Mouse (Mus musculus) neural tube, embryonic 15.5 days (tissue): ENCODE data around the gene Zfp568. TPM values are rescaled to one million over a fixed set of nuclear protein-coding genes. Genes with fewer than 3 reads are reported as not detected.
A peak's percentile ranks its signal among the peaks of the same experiment; 100 is the strongest.
"Not testable (repeated sequence)": the region's sequence is repeated elsewhere in the genome, so short reads cannot be mapped to it uniquely, and the experiment has no call there.

Source experiments
- ATAC-seq: fragments of 200-750 bp; cut with Nextera tagmentation; 2 replicates; pipeline ENCODE4 v1.8.0; 2017; ENCODE audit warnings: mild to moderate bottlenecking, moderate TSS enrichment, moderate library complexity; ENCODE audit not compliant: low FRiP score
- H3K27ac ChIP-seq: fragments of 300-500 bp; sonication (generic); replicated peaks from 2 replicates; pipeline ENCODE4 v1.5.1; 2015; ENCODE audit warnings: mild to moderate bottlenecking, inconsistent platforms
- H3K27me3 ChIP-seq: fragments of 300-500 bp; sonication (generic); replicated peaks from 2 replicates; pipeline ENCODE4 v1.6.1; 2015; ENCODE audit warnings: inconsistent platforms
- H3K36me3 ChIP-seq: fragments of 300-500 bp; sonication (generic); 2 replicates; pipeline ENCODE4 v1.6.1; 2015; ENCODE audit warnings: inconsistent platforms
- H3K4me1 ChIP-seq: fragments of 300-500 bp; sonication (generic); 2 replicates; pipeline ENCODE4 v1.6.1; 2015; ENCODE audit warnings: inconsistent platforms
- H3K4me2 ChIP-seq: fragments of 300-500 bp; sonication (generic); 2 replicates; pipeline ENCODE4 v1.6.1; 2015; ENCODE audit warnings: inconsistent platforms, mild to moderate bottlenecking, moderate library complexity
- H3K4me3 ChIP-seq: fragments of 300-500 bp; sonication (generic); replicated peaks from 2 replicates; pipeline ENCODE4 v1.5.1; 2015; ENCODE audit warnings: mild to moderate bottlenecking, inconsistent platforms
- H3K9ac ChIP-seq: fragments of 300-500 bp; sonication (generic); replicated peaks from 2 replicates; pipeline ENCODE4 v1.6.1; 2015; ENCODE audit warnings: mild to moderate bottlenecking, inconsistent platforms
- H3K9me3 ChIP-seq: fragments of 300-500 bp; sonication (generic); replicated peaks from 2 replicates; pipeline ENCODE4 v1.6.1; 2016; ENCODE audit warnings: inconsistent platforms
- WGBS: fragments of 180-500 bp; shearing (Covaris S2); methylation state at CpG from one replicate; pipeline ENCODE4 v1.1.7; 2015; ENCODE audit warnings: mixed read lengths; 5-methylcytosine and 5-hydroxymethylcytosine counted together
- polyA plus RNA-seq: library from polyadenylated mRNA; unstranded; fragments of >200 nt; fragmentation: Nextera tagmentation; extraction: Ambion mirVana; gene quantifications from 2 replicates; pipeline ENCODE4 v1.2.1, GENCODE M21; 2015

The Zfp568 gene
- polyA plus RNA-seq, 1 experiment from 2014 or later, result 5.1 TPM

DNA sequence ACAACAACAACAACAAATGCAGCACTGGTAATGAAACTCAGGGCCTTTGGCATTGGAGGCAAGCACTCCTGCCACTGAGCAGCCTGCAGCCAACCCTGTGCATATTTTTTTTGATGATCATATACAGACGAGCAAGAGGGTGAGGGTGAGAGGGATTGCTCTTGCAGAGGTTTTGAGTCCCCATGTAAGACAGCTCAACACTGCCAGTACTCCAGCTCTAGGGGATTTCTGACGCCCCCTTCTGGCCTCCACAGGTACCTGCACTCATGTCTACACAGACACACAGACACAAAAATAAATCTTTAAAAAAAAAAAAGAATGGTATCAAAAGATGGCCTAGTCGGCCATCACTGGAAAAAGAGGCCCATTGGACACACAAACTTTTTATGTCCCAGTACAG is 24.8 kb upstream of the Zfp568 start:
- no peak overlapping the region for H3K9ac ChIP-seq
- H3K4me1 ChIP-seq, result peaks cover 5% of the 10 kb centered on the region; the same call in 1 of the 2 replicates
- H3K27me3 ChIP-seq, result no peaks in the 10 kb centered on the region
- H3K27ac ChIP-seq, result no peak overlapping the region
- H3K4me3 ChIP-seq, result no peak overlapping the region
- no peaks in the 10 kb centered on the region for H3K36me3 ChIP-seq
- WGBS, result 60% methylated on average over 3 of the region's 3 CpGs
- H3K4me2 ChIP-seq, result no peak overlapping the region
- ATAC-seq, result no peak
- H3K9me3 ChIP-seq, result no peaks in the 10 kb centered on the region

DNA sequence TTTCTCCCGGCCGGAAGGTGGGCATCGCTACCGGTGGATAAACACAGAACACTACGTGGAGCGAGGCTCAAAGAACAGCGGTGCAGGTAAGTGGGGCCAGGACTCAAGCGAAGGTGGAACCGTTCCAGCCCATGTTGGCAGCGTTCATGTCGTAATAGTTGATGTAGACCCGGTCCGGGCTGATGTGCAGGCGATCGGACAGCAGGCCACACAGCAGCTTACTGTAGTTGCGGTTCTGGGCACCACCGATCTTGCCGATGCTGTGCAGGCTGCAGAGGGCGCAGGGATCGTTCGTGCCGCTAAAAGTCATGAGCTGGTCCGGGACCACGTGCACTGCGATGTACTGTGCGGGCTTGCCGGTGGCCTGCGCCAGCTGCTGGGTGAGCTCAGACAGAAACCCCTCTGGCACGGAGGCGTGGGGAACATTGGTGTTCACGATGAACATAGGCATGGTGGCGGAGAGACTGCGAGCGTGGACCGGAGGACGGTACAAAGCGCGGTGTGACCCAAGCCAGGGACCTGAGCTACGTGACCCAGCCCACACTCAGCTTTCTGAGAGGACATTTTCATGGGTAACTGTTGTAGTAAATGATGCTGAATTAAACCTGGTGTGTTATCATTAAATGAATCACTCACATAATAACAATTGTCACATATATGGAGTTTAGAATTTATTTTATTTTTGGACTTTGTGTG is 18.5 kb upstream of the Zfp568 start:
- not testable (repeated sequence) for ATAC-seq, H3K9ac ChIP-seq, H3K36me3 ChIP-seq, H3K4me1 ChIP-seq, H3K27me3 ChIP-seq, H3K27ac ChIP-seq, H3K9me3 ChIP-seq, H3K4me3 ChIP-seq
- 55% methylated on average over 39 of the region's 39 CpGs for WGBS
- H3K4me2 ChIP-seq, result 0 out of 2 replicates have a peak overlapping the region, but pooled peaks have one; percentile 13

DNA sequence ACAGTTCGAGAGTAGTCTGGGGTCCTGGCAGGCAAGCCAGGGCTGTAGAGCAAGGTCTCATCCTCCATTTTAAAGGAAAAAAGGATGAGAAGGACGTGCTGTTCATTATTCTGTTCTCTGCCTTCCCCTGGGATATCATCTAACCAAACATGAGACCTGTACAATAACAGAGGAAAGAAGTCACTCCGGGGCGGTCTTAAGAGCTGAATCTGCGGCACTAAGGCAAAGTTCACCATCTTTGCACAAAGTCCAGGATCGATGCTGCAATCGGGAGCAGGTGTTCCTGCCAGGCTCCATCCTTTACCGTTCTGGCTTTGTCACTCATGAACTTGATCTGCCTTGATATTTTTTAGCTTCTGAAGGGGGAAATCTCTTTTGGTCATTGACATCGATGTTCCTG is 13.1 kb upstream of the Zfp568 start:
- Histone ChIP-seq H3K9ac (no peak overlapping the region), H3K4me2 (no peak overlapping the region), H3K4me1 (no peaks in the 10 kb centered on the region), H3K27ac (no peak overlapping the region), H3K36me3 (no peaks in the 10 kb centered on the region), H3K4me3 (no peak overlapping the region), H3K27me3 (no peaks in the 10 kb centered on the region), H3K9me3 (no peaks in the 10 kb centered on the region)
- WGBS, result 93% methylated on average over 9 of the region's 9 CpGs
- no peak for ATAC-seq

DNA sequence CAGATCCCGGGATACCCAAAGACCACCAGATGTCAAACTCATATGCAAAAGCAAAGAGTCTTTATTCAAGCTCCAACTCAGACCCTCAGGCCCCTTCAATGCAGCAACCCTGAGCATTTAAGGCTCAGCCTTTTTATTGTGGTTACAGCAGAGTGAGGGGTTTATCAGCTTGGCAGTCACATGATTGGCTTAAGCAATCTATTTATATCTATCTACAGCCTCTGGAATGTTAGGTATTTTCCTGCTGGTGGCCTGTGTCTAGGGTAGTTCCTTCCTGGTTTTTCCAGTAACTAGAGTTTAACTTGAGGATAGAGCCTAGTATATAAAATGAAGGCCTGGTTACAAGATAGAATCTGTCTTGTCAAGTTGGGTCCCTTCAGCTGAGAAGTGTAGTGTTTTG is 3.0 kb upstream of the Zfp568 start:
- H3K27me3 ChIP-seq, result no peaks in the 10 kb centered on the region
- no peaks in the 10 kb centered on the region for H3K36me3 ChIP-seq
- no peaks in the 10 kb centered on the region for H3K9me3 ChIP-seq
- no peak overlapping the region for H3K9ac ChIP-seq
- H3K4me1 ChIP-seq, result peaks cover 22% of the 10 kb centered on the region
- no peak overlapping the region for H3K4me2 ChIP-seq
- 92% methylated on average over 1 of the region's 1 CpGs for WGBS
- no peak overlapping the region for H3K27ac ChIP-seq
- no peak overlapping the region for H3K4me3 ChIP-seq
- ATAC-seq, result no peak

DNA sequence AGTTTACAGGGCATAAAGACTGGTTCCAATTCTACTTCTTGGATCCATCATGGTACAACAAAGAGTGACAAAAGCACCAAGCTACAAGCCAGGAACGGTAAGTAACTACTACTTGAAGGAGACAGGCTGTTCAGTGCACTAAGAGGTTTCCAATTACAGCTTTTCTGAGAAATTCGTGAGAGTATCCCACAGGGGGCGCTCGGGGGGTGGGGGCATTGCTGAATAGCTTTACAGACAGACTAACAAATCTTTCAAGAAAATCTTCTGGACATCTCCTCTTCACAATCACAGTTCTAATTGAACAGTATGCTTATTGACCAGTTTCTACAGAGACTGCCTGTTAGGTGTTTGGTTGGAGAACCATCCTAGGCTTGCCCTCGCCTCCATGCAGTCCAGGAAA is 2.3 kb upstream of the Zfp568 start:
- WGBS, result 61% methylated on average over 5 of the region's 5 CpGs
- Histone ChIP-seq H3K4me2 (no peak overlapping the region), H3K4me1 (peaks cover 22% of the 10 kb centered on the region), H3K27me3 (no peaks in the 10 kb centered on the region), H3K9ac (no peak overlapping the region), H3K4me3 (no peak overlapping the region), H3K27ac (no peak overlapping the region), H3K36me3 (no peaks in the 10 kb centered on the region), H3K9me3 (no peaks in the 10 kb centered on the region)
- no peak for ATAC-seq

DNA sequence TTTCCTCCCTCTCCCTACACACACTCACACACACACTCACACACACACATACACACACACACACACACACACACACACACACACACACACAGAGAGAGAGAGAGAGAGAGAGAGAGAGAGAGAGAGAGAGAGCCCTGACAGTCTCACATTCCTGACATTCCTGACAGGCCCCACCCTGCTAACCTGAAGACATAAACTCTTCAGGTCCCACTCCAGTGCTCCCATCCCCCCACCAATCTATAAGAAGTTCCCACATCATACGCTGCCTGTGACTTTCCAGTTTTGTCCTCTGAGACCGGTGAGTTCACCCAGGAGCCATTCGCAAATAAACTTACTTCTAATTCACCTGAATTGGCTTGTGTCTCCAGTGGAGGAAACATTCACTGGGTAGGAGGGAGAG is 1.9 kb upstream of the Zfp568 start:
- H3K27ac ChIP-seq, result no peak overlapping the region
- no peak overlapping the region for H3K4me2 ChIP-seq
- ATAC-seq, result no peak
- no peak overlapping the region for H3K4me3 ChIP-seq
- H3K4me1 ChIP-seq, result peaks cover 22% of the 10 kb centered on the region
- H3K9ac ChIP-seq, result no peak overlapping the region
- peaks cover under 1% of the 10 kb centered on the region for H3K36me3 ChIP-seq
- H3K27me3 ChIP-seq, result no peaks in the 10 kb centered on the region
- 92% methylated on average over 3 of the region's 3 CpGs for WGBS
- no peaks in the 10 kb centered on the region for H3K9me3 ChIP-seq

DNA sequence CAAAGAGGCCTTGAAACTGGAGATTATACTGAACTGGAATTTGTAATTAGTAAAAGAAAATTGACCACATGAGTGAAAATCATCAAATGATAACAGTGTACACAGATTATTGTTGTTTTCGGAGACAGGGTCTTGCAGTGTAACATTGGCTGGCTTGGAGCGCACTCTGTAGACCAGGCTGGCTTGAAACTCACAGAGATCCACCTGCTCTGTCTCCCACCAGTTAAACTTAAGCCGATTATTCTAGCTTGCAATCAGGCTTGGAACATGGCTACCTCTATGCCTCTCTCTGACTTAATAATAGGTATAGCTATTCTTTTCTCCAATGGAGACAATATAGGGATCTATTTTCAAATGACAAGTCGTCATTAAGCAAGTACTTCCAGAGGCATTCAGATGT is 1.4 kb upstream of the Zfp568 start:
- ATAC-seq, result no peak
- WGBS, result 85% methylated on average over 4 of the region's 4 CpGs
- H3K4me3 ChIP-seq, result no peak overlapping the region

DNA sequence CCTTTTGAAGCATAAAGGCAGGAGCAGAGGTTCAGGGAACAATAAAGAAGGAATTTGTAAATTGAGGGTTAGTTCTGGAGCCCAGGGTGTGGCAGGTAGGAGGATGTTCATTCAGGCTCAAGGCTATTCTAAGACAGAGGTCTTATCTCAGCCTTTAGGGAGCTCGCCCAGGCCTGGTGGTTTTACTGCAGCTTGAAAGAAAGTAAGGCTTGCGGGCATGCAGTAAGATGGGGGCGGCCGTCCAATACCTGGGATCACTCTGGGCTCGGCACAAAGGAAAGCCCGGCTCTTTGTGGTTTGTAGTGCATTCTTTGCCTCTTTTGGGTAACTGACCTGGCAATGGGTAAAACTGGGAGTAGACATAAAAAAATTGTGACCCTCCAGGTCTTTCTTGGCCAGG is 824 bp upstream of the Zfp568 start:
- H3K36me3 ChIP-seq, result peaks cover 11% of the 10 kb centered on the region
- H3K9me3 ChIP-seq, result no peaks in the 10 kb centered on the region
- 15% methylated on average over 6 of the region's 6 CpGs for WGBS
- H3K4me2 ChIP-seq, result peak overlapping the region; percentile 74
- H3K9ac ChIP-seq, result peak overlapping the region; percentile 82
- peak overlapping the region; percentile 91 for H3K27ac ChIP-seq
- H3K4me1 ChIP-seq, result peaks cover 22% of the 10 kb centered on the region
- H3K4me3 ChIP-seq, result peak overlapping the region; percentile 98
- ATAC-seq, result peak; percentile 26; the same call in 1 of the 2 replicates
- no peaks in the 10 kb centered on the region for H3K27me3 ChIP-seq

More for the DNA sequence above, 1.4 kb upstream of the Zfp568 start:
- peaks cover 5% of the 10 kb centered on the region for H3K36me3 ChIP-seq
- H3K4me1 ChIP-seq, result peaks cover 22% of the 10 kb centered on the region
- no peak overlapping the region for H3K9ac ChIP-seq
- H3K4me2 ChIP-seq, result peak overlapping the region; percentile 74
- no peaks in the 10 kb centered on the region for H3K9me3 ChIP-seq
- H3K27ac ChIP-seq, result no peak overlapping the region
- H3K27me3 ChIP-seq, result no peaks in the 10 kb centered on the region

DNA sequence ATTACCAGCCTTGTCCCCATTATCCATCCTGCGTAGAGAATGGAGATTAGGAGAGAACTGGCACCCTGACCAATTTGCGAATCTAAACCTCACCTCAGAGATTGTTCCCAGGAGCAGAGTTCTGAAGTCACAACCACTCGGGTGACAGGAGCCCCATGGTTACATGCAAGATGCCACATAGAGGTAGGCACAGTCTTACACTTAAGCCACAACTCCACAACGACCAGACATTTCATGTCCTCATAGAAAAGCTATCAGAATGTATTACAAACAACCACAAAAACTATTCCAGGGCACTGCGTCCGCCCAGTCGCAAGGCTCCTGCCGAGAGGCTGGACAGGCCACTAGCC is 440 bp upstream of the Zfp568 start:
- peak overlapping the region; percentile 74 for H3K4me2 ChIP-seq
- H3K27ac ChIP-seq, result peak overlapping the region; percentile 91
- H3K36me3 ChIP-seq, result peaks cover 15% of the 10 kb centered on the region
- 1% methylated on average over 8 of the region's 8 CpGs for WGBS
- H3K27me3 ChIP-seq, result no peaks in the 10 kb centered on the region
- H3K4me3 ChIP-seq, result peak overlapping the region; percentile 98
- peak; percentile 65; the same call in 1 of the 2 replicates for ATAC-seq
- H3K9me3 ChIP-seq, result no peaks in the 10 kb centered on the region
- peak overlapping the region; percentile 82 for H3K9ac ChIP-seq
- H3K4me1 ChIP-seq, result peaks cover 22% of the 10 kb centered on the region

DNA sequence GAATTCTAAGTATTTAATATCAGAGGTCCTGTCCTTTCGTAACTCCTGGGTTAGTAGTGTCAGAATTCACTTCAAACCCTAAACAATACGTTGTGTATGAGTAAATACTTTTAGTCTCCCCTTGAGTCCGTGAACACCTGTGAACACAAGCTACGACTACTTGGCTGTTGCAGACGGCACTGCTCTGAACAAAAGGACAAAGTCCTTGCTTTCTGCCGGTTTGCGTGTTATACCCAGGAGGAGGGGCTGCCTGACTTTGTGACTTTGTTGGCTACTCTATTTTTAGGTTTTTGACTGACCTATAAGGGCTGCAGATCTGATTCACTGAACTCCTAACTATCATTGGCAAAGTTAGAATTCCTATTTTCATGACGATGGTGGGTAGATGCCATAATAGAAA is 2.3 kb downstream of the Zfp568 start:
- H3K4me3 ChIP-seq, result no peak overlapping the region
- ATAC-seq, result no peak
- H3K27me3 ChIP-seq, result no peaks in the 10 kb centered on the region
- WGBS, result 91% methylated on average over 8 of the region's 8 CpGs
- peaks cover 22% of the 10 kb centered on the region for H3K4me1 ChIP-seq
- H3K4me2 ChIP-seq, result no peak overlapping the region
- no peak overlapping the region for H3K9ac ChIP-seq
- H3K27ac ChIP-seq, result no peak overlapping the region
- H3K9me3 ChIP-seq, result no peaks in the 10 kb centered on the region
- H3K36me3 ChIP-seq, result peaks cover 30% of the 10 kb centered on the region

DNA sequence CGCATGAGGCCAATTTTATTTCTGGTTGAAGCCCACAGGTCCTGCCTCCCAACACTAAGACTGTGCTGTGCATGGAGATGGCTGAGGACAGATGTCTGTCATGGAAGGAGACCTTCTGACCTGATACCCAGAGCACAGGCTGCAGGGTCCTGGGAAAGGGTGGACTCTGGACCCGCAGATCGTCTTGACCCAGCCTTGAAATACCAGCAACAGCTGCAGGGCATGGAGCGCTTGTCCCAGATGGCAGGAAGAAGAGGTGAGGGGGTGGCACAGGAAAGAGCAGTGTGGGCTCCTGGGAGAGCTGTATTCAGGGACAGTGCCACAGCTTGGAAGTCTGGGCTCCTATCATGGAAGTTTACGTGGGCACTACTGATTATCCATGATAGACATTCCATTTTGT is 3.8 kb downstream of the Zfp568 start:
- no peak overlapping the region for H3K4me3 ChIP-seq
- no peak overlapping the region for H3K9ac ChIP-seq
- peaks cover 19% of the 10 kb centered on the region for H3K4me1 ChIP-seq
- H3K27ac ChIP-seq, result no peak overlapping the region
- ATAC-seq, result no peak
- peaks cover 37% of the 10 kb centered on the region for H3K36me3 ChIP-seq
- WGBS, result 96% methylated on average over 5 of the region's 5 CpGs
- no peaks in the 10 kb centered on the region for H3K27me3 ChIP-seq
- H3K9me3 ChIP-seq, result no peaks in the 10 kb centered on the region
- no peak overlapping the region for H3K4me2 ChIP-seq

DNA sequence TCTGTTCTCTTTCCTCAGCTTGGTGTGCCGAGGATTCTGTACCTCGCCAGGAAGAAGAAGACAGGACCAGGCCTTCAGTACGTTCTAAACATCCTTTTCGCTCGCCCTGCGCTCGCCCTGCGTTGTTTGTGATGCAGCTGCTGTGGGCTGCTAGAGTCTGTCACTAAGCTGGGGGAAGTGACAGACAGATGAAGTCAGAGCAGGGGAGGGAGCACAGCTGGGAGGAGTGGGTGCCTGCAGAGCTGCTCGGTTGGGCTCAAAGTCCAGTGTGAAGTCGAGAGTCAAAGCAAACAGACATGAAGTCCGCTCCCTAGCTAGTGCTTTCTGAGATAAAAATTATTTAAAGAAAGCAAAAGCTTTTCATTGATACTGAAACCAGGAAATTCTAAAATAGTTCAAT is 5.3 kb downstream of the Zfp568 start:
- H3K9ac ChIP-seq, result no peak overlapping the region
- H3K4me2 ChIP-seq, result no peak overlapping the region
- no peaks in the 10 kb centered on the region for H3K27me3 ChIP-seq
- peaks cover 11% of the 10 kb centered on the region for H3K4me1 ChIP-seq
- H3K36me3 ChIP-seq, result peaks cover 47% of the 10 kb centered on the region
- no peak for ATAC-seq
- no peaks in the 10 kb centered on the region for H3K9me3 ChIP-seq
- 89% methylated on average over 11 of the region's 11 CpGs for WGBS
- no peak overlapping the region for H3K4me3 ChIP-seq
- no peak overlapping the region for H3K27ac ChIP-seq
